Mouse (Mus musculus) brain, adult 10 weeks (tissue): ENCODE results near the gene Serpina1c. TPM values are rescaled to one million over a fixed set of nuclear protein-coding genes. Genes with fewer than 3 reads are reported as not detected.

Experiments used
- polyA plus RNA-seq: library from polyadenylated mRNA; stranded (reverse); fragments of 350-450 nt; fragmentation: Illumina TruSeq; extraction: RNeasy Lipid Tissue Mini Kit (QIAGEN cat#74804); gene quantifications from one replicate; pipeline ENCODE4 v1.2.3, GENCODE M21; 2015; ENCODE audit warnings: low read depth, low replicate concordance

The Serpina1c gene
- 1.3 TPM for polyA plus RNA-seq

GRCm38 (mm10) chr12:103904837-103905340 is at the start of gene Serpina1c:
Gene Serpina1c (minus strand): TSS chr12:103904887.

GRCm38 (mm10) chr12:103863101-103863974 is 41.3 kb downstream of the Serpina1c start, which contains the start of gene Serpina1a:
Gene Serpina1a (minus strand): TSS chr12:103863562.

Other genes with a start within 250 kb of the Serpina1c start
- not detected for gene Serpina6, start 247.7 kb downstream of the Serpina1c start, polyA plus RNA-seq
- gene Serpina16, start 228.7 kb downstream of the Serpina1c start, polyA plus RNA-seq, result not detected
- gene Serpina1f, start 209.4 kb downstream of the Serpina1c start, polyA plus RNA-seq, result not detected
- 0.71 TPM for gene Serpina1d, start 131.3 kb downstream of the Serpina1c start, polyA plus RNA-seq
- 1.8 TPM for gene Serpina1b, start 74.5 kb downstream of the Serpina1c start, polyA plus RNA-seq
- 1.1 TPM for gene Serpina1a, start 41.3 kb downstream of the Serpina1c start, polyA plus RNA-seq
- gene Serpina1e, start 54.1 kb upstream of the Serpina1c start, polyA plus RNA-seq, result not detected
- gene Serpina11, start 85.1 kb upstream of the Serpina1c start, polyA plus RNA-seq, result not detected
- gene Serpina9, start 108.9 kb upstream of the Serpina1c start, polyA plus RNA-seq, result 8.3 TPM
- gene Serpina12, start 139.6 kb upstream of the Serpina1c start, polyA plus RNA-seq, result not detected
- gene Serpina5, start 196.2 kb upstream of the Serpina1c start, polyA plus RNA-seq, result not detected
- gene Serpina3a, start 207.8 kb upstream of the Serpina1c start, polyA plus RNA-seq, result not detected
- gene Serpina3b, start 223.1 kb upstream of the Serpina1c start, polyA plus RNA-seq, result not detected
- 0.19 TPM for gene Serpina3c, start 249.0 kb upstream of the Serpina1c start, polyA plus RNA-seq